Mouse (Mus musculus) midbrain, embryonic 11.5 days (tissue): ENCODE measurements around the gene Ccnd2. TPM values are rescaled to one million over a fixed set of nuclear protein-coding genes. Genes with fewer than 3 reads are reported as not detected.

Source experiments
- polyA plus RNA-seq: library from polyadenylated mRNA; unstranded; fragments of >200 nt; fragmentation: Nextera tagmentation; extraction: Ambion mirVana; gene quantifications from 2 replicates; pipeline ENCODE4 v1.2.1, GENCODE M21; 2014

Ccnd2 gene
- polyA plus RNA-seq, 1 experiment from 2014 or later = 1,717 TPM

Other genes with a start within 250 kb of the Ccnd2 start
- 0.11 TPM in 1 of 2 replicates, not detected in the other for gene Dyrk4, start 230.4 kb downstream of the Ccnd2 start, polyA plus RNA-seq
- 82.3 and 87.5 TPM in 2 replicates for gene Rad51ap1, start 212.6 kb downstream of the Ccnd2 start, polyA plus RNA-seq
- gene D6Wsu163e, start 212.2 kb downstream of the Ccnd2 start, polyA plus RNA-seq = 19.4 and 21.5 TPM in 2 replicates
- gene Fgf6, start 136.6 kb downstream of the Ccnd2 start, polyA plus RNA-seq = not detected in 2 replicates
- 0.11 TPM in 1 of 2 replicates, not detected in the other for gene Fgf23, start 79.3 kb downstream of the Ccnd2 start, polyA plus RNA-seq
- gene Tigar, start 42.6 kb downstream of the Ccnd2 start, polyA plus RNA-seq = 5.8 and 6.9 TPM in 2 replicates